Mouse (Mus musculus) stomach, postnatal 0 days (tissue): ENCODE measurements at regions not wholly inside any gene's neighbourhood (a gene's known extent, or its start where the extent isn't known, plus 50 kb on each side); places are given as distances from the start of the nearest gene placed in this dataset.

ENCODE experiments used
- ATAC-seq: fragments of 200-750 bp; cut with Nextera tagmentation; 2 replicates; pipeline ENCODE4 v1.8.0; 2017; ENCODE audit not compliant: low FRiP score, low TSS enrichment
- DNase-seq: peaks from one replicate; pipeline ENCODE4 v3.0.0-alpha.2; 2016; ENCODE audit warnings: low spot score
- H3K27ac ChIP-seq: fragments of 300-500 bp; sonication (generic); replicated peaks from 2 replicates; pipeline ENCODE4 v1.5.1; 2014; ENCODE audit warnings: mild to moderate bottlenecking, control low read depth
- H3K27me3 ChIP-seq: fragments of 300-500 bp; sonication (generic); 2 replicates; pipeline ENCODE4 v1.6.1; 2014; ENCODE audit warnings: low read length; ENCODE audit not compliant: control insufficient read depth, insufficient read depth
- H3K36me3 ChIP-seq: fragments of 300-500 bp; sonication (generic); 2 replicates; pipeline ENCODE4 v1.6.1; 2014; ENCODE audit warnings: low read length, mixed read lengths; ENCODE audit not compliant: control insufficient read depth, insufficient read depth
- H3K4me1 ChIP-seq: fragments of 300-500 bp; sonication (generic); replicated peaks from 2 replicates; pipeline ENCODE4 v1.6.1; 2014; ENCODE audit warnings: antibody characterized with exemption; ENCODE audit not compliant: control insufficient read depth, insufficient read depth
- H3K4me2 ChIP-seq: fragments of 300-500 bp; sonication (generic); replicated peaks from 2 replicates; pipeline ENCODE4 v1.6.1; 2014; ENCODE audit warnings: low read depth, mild to moderate bottlenecking, control low read depth, moderate library complexity
- H3K4me3 ChIP-seq: fragments of 300-500 bp; sonication (generic); 2 replicates; pipeline ENCODE4 v1.5.1; 2014; ENCODE audit warnings: low read depth, low read length, control low read depth
- H3K9ac ChIP-seq: fragments of 300-500 bp; sonication (generic); 2 replicates; pipeline ENCODE4 v1.6.1; 2014; ENCODE audit warnings: mild to moderate bottlenecking, low read length, control low read depth, mixed read lengths
- H3K9me3 ChIP-seq: fragments of 300-500 bp; sonication (generic); 2 replicates; pipeline ENCODE4 v1.6.1; 2016; ENCODE audit warnings: low read length; ENCODE audit not compliant: control insufficient read depth
- CTCF ChIP-seq: IDR thresholded peaks from 2 replicates; pipeline ENCODE4 v1.5.1; 2016; ENCODE audit warnings: antibody characterized with exemption, low read depth, mild to moderate bottlenecking, moderate library complexity
- EP300 ChIP-seq: optimal IDR thresholded peaks from 2 replicates; pipeline ENCODE3; 2016; ENCODE audit warnings: antibody characterized with exemption
- WGBS: fragments of 180-500 bp; shearing (Covaris S2); extraction: QIAGEN DNeasy Blood & Tissue Kit; methylation state at CpG from one replicate; pipeline ENCODE4 v1.1.7; 2014; 5-methylcytosine and 5-hydroxymethylcytosine counted together

DNA sequence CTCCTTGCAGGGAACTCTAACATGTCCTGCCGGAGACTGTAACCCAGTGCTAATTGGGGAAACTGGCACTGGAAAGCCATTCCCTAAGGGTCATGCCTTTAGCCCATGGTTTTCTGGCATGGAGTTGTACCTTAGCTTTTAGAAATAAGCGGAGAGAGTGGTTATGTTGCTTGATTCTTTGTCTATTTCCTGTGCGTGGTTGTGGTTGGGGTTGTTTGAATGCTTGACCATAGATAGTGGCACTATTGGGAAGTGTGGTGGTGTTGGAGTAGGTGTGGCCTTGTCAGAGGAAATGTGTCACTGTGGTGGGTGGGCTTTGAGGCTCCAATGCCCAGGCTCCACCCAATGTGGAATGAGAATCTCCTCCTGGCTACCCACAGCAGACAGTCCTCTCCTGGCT is 289.2 kb upstream of the Chd6 start:
- H3K27ac ChIP-seq, result no peak overlapping the region
- H3K36me3 ChIP-seq, result no peaks in the 10 kb centered on the region
- 94% methylated on average over 3 of the region's 3 CpGs for WGBS
- ATAC-seq (no peak), DNase-seq (no peak)
- H3K9me3 ChIP-seq, result no peaks in the 10 kb centered on the region
- TF ChIP-seq EP300 (no peak), CTCF (no peak)
- no peaks in the 10 kb centered on the region for H3K4me1 ChIP-seq
- H3K9ac ChIP-seq, result no peak overlapping the region
- H3K4me2 ChIP-seq, result no peak overlapping the region
- no peaks in the 10 kb centered on the region for H3K27me3 ChIP-seq
- H3K4me3 ChIP-seq, result no peak overlapping the region

- Histone ChIP-seq H3K4me2 (no peak overlapping the region), H3K9me3 (no peaks in the 10 kb centered on the region), H3K9ac (no peak overlapping the region), H3K27me3 (no peaks in the 10 kb centered on the region), H3K4me1 (no peaks in the 10 kb centered on the region), H3K27ac (no peak overlapping the region), H3K36me3 (no peaks in the 10 kb centered on the region), H3K4me3 (no peak overlapping the region)
- TF ChIP-seq EP300 (no peak), CTCF (no peak)
- DNase-seq (no peak), ATAC-seq (no peak)
- 62% methylated on average over 15 of the region's 15 CpGs for WGBS
These were observed 282.2 kb upstream of the Chd6 start for GRCm38 (mm10) chr2:161390954-161391690.

DNA sequence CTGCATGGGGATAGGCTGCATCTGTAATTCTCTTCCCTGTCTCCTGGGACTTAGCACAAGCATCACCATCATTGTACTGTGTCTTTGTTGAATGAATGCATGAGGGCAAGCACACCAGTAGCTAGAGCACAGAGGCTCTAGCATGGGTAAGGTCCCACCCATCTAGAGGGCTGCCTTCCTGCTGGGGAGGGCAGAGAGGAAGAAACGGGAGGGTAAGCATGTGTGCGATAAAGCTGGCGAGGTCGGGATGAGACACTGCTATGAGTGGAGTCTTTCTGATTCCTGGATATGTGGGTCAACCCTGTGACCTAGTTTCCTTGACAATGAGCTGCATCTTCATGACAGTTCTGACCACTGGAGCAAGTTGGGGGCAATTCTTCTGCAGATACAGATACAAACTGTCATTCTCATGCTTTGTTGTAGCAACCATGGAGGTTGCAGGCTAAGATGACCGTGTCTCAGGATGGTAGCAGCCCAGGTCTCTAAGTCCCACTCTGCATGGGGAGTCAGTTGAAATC is 280.5 kb upstream of the Chd6 start:
- ATAC-seq (no peak), DNase-seq (no peak)
- Histone ChIP-seq H3K36me3 (no peaks in the 10 kb centered on the region), H3K27me3 (no peaks in the 10 kb centered on the region), H3K4me1 (no peaks in the 10 kb centered on the region), H3K4me2 (no peak overlapping the region), H3K27ac (no peak overlapping the region), H3K4me3 (no peak overlapping the region), H3K9me3 (no peaks in the 10 kb centered on the region), H3K9ac (no peak overlapping the region)
- WGBS, result 87% methylated on average over 5 of the region's 5 CpGs
- TF ChIP-seq EP300 (no peak), CTCF (no peak)

GRCm38 (mm10) chr2:161387054-161387453 is 278.2 kb upstream of the Chd6 start:
- TF ChIP-seq EP300 (no peak), CTCF (no peak)
- H3K27ac ChIP-seq, result no peak overlapping the region
- H3K4me2 ChIP-seq, result no peak overlapping the region
- H3K27me3 ChIP-seq, result no peaks in the 10 kb centered on the region
- WGBS, result 51% methylated on average over 6 of the region's 6 CpGs
- H3K9ac ChIP-seq, result no peak overlapping the region
- H3K4me3 ChIP-seq, result no peak overlapping the region
- no peak for DNase-seq
- H3K9me3 ChIP-seq, result no peaks in the 10 kb centered on the region
- no peak for ATAC-seq
- H3K4me1 ChIP-seq, result no peaks in the 10 kb centered on the region
- no peaks in the 10 kb centered on the region for H3K36me3 ChIP-seq

- no peaks in the 10 kb centered on the region for H3K27me3 ChIP-seq
- H3K4me1 ChIP-seq, result no peaks in the 10 kb centered on the region
- H3K9ac ChIP-seq, result no peak overlapping the region
- H3K36me3 ChIP-seq, result no peaks in the 10 kb centered on the region
- WGBS, result 62% methylated on average over 3 of the region's 3 CpGs
- ATAC-seq (no peak), DNase-seq (no peak)
- H3K9me3 ChIP-seq, result no peaks in the 10 kb centered on the region
- no peak overlapping the region for H3K4me3 ChIP-seq
- TF ChIP-seq EP300 (no peak), CTCF (no peak)
- H3K27ac ChIP-seq, result no peak overlapping the region
- no peak overlapping the region for H3K4me2 ChIP-seq
These were observed 273.5 kb upstream of the Chd6 start for GRCm38 (mm10) chr2:161382411-161382810.

- 83% methylated on average over 4 of the region's 4 CpGs for WGBS
- H3K9me3 ChIP-seq, result no peaks in the 10 kb centered on the region
- ATAC-seq (no peak), DNase-seq (no peak)
- H3K27me3 ChIP-seq, result no peaks in the 10 kb centered on the region
- H3K9ac ChIP-seq, result no peak overlapping the region
- H3K4me2 ChIP-seq, result no peak overlapping the region
- H3K36me3 ChIP-seq, result no peaks in the 10 kb centered on the region
- no peak overlapping the region for H3K27ac ChIP-seq
- TF ChIP-seq EP300 (no peak), CTCF (no peak)
- H3K4me3 ChIP-seq, result no peak overlapping the region
- H3K4me1 ChIP-seq, result no peaks in the 10 kb centered on the region
These were observed 269.4 kb upstream of the Chd6 start for GRCm38 (mm10) chr2:161378313-161378712.
